Mouse (Mus musculus): ENCODE data around the gene Armh3. TPM values are rescaled to one million over a fixed set of nuclear protein-coding genes. Genes with fewer than 3 reads are reported as not detected.

Armh3 gene
- total and polyA plus RNA-seq, 3 experiments, result 1.1 to 4.9 (median 1.9) TPM

GRCm38 (mm10) chr19:45903861-45904260 lies 94.4 kb downstream of the Armh3 start:
- H3K27me3 ChIP-seq (replicated peaks), result no peaks in the 10 kb centered on the region
- no peak for DNase-seq (ENCODE audit: extremely low read depth)

GRCm38 (mm10) chr19:45902390-45903035 lies 95.8 kb downstream of the Armh3 start:
- dilution Hi-C loops (cut with MboI; ENCODE audit: extremely low pct_ligation_motif_present, extremely low pct_unique_long_range_greater_than_20kb, low sequenced_read_pairs) (no loop called here), in situ Hi-C loops (cut with MboI; ENCODE audit: low pct_ligation_motif_present, low pct_unique_long_range_greater_than_20kb, low sequenced_read_pairs) (no loop called here)
- Histone ChIP-seq H3K27me3 (replicated peaks) (no peaks in the 10 kb centered on the region), H3K4me1 (ENCODE audit: control insufficient read depth in 1 of 2, insufficient read depth in 2 of 2) (peaks cover 7 to 13% of the 10 kb centered on the region in 2 experiments), H3K9ac (ENCODE audit: insufficient read depth, low read depth) (no peak overlapping the region), H3K27ac (ENCODE audit: insufficient read depth, low read depth) (no peak overlapping the region), H3K4me3 (replicated peaks in 1 of 3; ENCODE audit: low read depth in 2 of 3, low read length in 2 of 3, poor library complexity in 1 of 3) (no peak overlapping the region), H3K4me2 (ENCODE audit: insufficient read depth, low read depth, poor library complexity, severe bottlenecking) (no peak overlapping the region), H3K36me3 (replicated peaks in 1 of 2; ENCODE audit: control insufficient read depth in 1 of 2, insufficient read depth in 1 of 2, low read length in 1 of 2) (peaks cover 0 to 2% of the 10 kb centered on the region in 2 experiments), H3K9me3 (replicated peaks; ENCODE audit: low read length) (no peaks in the 10 kb centered on the region), H3K79me2 (replicated peaks; ENCODE audit: control insufficient read depth, extremely low read depth, insufficient read depth, poor library complexity, severe bottlenecking) (no peaks in the 10 kb centered on the region)
- TF ChIP-seq ELF1 (IDR thresholded peaks at IDR 0.05; ENCODE audit: low read depth, low read length) (no peak), EP300 (IDR thresholded peaks at IDR 0.05; ENCODE audit: low read length) (no peak), USF1 (IDR thresholded peaks at IDR 0.05; ENCODE audit: low read depth, low read length) (no peak), UBTF (IDR thresholded peaks at IDR 0.05; ENCODE audit: low read depth, low read length) (no peak), ZMIZ1 (IDR thresholded peaks at IDR 0.05; ENCODE audit: low read depth, low read length) (no peak), KAT2A (IDR thresholded peaks at IDR 0.05; ENCODE audit: insufficient replicate concordance, low read length) (no peak), GABPA (IDR thresholded peaks at IDR 0.05; ENCODE audit: insufficient replicate concordance, low read depth, low read length) (no peak)
- DNase-seq (ENCODE audit: extremely low read depth), result no peak

More at GRCm38 (mm10) chr19:45903861-45904260, 94.4 kb downstream of the Armh3 start:
- dilution Hi-C loops (cut with MboI; ENCODE audit: extremely low pct_ligation_motif_present, extremely low pct_unique_long_range_greater_than_20kb, low sequenced_read_pairs), result no loop called here
- H3K9me3 ChIP-seq (replicated peaks; ENCODE audit: low read length), result no peaks in the 10 kb centered on the region
- H3K79me2 ChIP-seq (replicated peaks; ENCODE audit: control insufficient read depth, extremely low read depth, insufficient read depth, poor library complexity, severe bottlenecking), result no peaks in the 10 kb centered on the region
- peaks cover 0 to 2% of the 10 kb centered on the region in 2 experiments for H3K36me3 ChIP-seq (replicated peaks in 1 of 2; ENCODE audit: control insufficient read depth in 1 of 2, insufficient read depth in 1 of 2, low read length in 1 of 2)
- in situ Hi-C loops (cut with MboI; ENCODE audit: low pct_ligation_motif_present, low pct_unique_long_range_greater_than_20kb, low sequenced_read_pairs), result no loop called here
- no peak for TF ChIP-seq KAT2A (IDR thresholded peaks at IDR 0.05; ENCODE audit: insufficient replicate concordance, low read length)
- TF ChIP-seq PAX5 (IDR thresholded peaks at IDR 0.05; ENCODE audit: low read length), result no peak
- TF ChIP-seq POLR2AphosphoS2 (IDR thresholded peaks at IDR 0.05; ENCODE audit: low read depth, low read length), result no peak
- TF ChIP-seq ZNF384 (IDR thresholded peaks at IDR 0.05; ENCODE audit: low read depth, low read length), result no peak
- no peak for TF ChIP-seq ELF1 (IDR thresholded peaks at IDR 0.05; ENCODE audit: low read depth, low read length)
- TF ChIP-seq MXI1 (IDR thresholded peaks at IDR 0.05; ENCODE audit: low read depth, low read length), result no peak
- TF ChIP-seq BHLHE40 (IDR thresholded peaks at IDR 0.05; ENCODE audit: low read depth, low read length), result no peak
- TF ChIP-seq E2F4 (IDR thresholded peaks at IDR 0.05; ENCODE audit: insufficient replicate concordance, low read depth, low read length), result no peak
- no peak for TF ChIP-seq ETS1 (conservative IDR thresholded peaks at IDR 0.05; ENCODE audit: low read depth, low read length)
- TF ChIP-seq ZKSCAN1 (IDR thresholded peaks at IDR 0.05; ENCODE audit: borderline replicate concordance, low read depth, low read length), result no peak
- TF ChIP-seq MAX (IDR thresholded peaks at IDR 0.05; ENCODE audit: low read length), result no peak
- TF ChIP-seq CHD2 (IDR thresholded peaks at IDR 0.05; ENCODE audit: low read length), result no peak
- TF ChIP-seq CTCF (conservative IDR thresholded peaks at IDR 0.05 in 1 of 2, IDR thresholded peaks at IDR 0.05 in 1 of 2; ENCODE audit: low read depth in 2 of 2, low read length in 2 of 2), result no peak
- TF ChIP-seq JUND (conservative IDR thresholded peaks at IDR 0.05; ENCODE audit: low read depth, low read length), result no peak
- no peak for TF ChIP-seq GABPA (IDR thresholded peaks at IDR 0.05; ENCODE audit: insufficient replicate concordance, low read depth, low read length)
- no peak for TF ChIP-seq ZMIZ1 (IDR thresholded peaks at IDR 0.05; ENCODE audit: low read depth, low read length)
- no peak for TF ChIP-seq IRF4 (IDR thresholded peaks at IDR 0.05; ENCODE audit: low read depth, low read length)
- no peak for TF ChIP-seq TBP (conservative IDR thresholded peaks at IDR 0.05; ENCODE audit: low read depth, low read length)
- no peak overlapping the region for H3K27ac ChIP-seq (ENCODE audit: insufficient read depth, low read depth)
- H3K4me2 ChIP-seq (ENCODE audit: insufficient read depth, low read depth, poor library complexity, severe bottlenecking), result no peak overlapping the region
- no peak overlapping the region for H3K4me3 ChIP-seq (replicated peaks in 1 of 3; ENCODE audit: low read depth in 2 of 3, low read length in 2 of 3, poor library complexity in 1 of 3)
- peaks cover 7 to 13% of the 10 kb centered on the region in 2 experiments for H3K4me1 ChIP-seq (ENCODE audit: control insufficient read depth in 1 of 2, insufficient read depth in 2 of 2)
- H3K9ac ChIP-seq (ENCODE audit: insufficient read depth, low read depth), result no peak overlapping the region

All from CH12.LX (cell line).